Mouse (Mus musculus): Measurements from ENCODE around the gene Extl1.

DNA sequence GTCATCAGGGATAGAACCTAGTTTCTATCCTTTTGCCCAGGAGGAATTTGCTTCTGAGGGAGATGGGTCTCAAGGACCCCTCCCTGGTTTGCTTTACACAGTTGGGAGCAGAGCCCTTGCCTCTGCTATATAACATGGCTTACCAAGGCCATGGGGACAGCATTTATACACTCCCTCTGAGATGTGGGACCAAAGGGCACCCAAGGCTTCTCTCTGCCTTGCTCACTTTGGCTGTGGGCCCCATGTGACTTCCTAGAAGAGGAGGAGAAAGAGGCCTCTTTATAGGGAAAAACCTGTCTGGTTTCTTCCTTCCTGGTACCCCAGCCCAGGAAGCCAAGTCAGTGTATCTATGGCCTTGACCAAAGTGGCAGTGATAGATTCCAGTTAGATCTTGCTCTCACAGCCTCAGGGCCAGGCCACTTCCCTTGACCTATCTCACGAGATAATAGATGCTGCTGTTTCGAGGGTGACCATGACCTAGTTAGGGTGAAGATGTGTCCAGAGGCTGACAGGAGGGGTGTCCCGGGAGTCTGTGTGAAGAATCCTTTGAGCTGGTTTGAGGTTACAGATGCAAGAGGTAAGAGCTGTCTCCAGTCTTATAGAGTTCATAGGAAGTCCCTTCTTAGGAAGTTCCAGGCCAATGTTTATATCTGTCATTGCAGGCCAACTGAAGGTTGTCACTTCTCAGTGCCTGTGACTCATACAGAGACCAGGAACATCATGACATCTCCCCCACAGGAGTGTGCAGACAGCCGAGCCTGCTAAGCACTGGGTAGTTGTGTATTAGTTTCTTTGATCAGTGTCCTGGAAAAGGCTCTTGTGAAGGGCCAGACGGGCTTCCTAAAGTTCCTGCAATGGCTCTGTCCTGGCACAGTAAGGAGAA lies 29.9 kb downstream of the Extl1 start:
- no peak for TF ChIP-seq CTCF (IDR thresholded peaks at IDR 0.05; ENCODE audit: low read depth, low read length)
- no peak for TF ChIP-seq POLR2AphosphoS5 (IDR thresholded peaks at IDR 0.05; ENCODE audit: insufficient replicate concordance, low read depth, low read length)
